Comparison of ENCODE assay signal across 8 mouse cellular contexts in genomic region chr3:9066374-9066773, GRCm38 (mm10).
"Had no signal": no experiment of that assay in that cellular context is flagged by ENCODE, and none has a peak within 500 bp of the region (broad histone marks: within the 10 kb centered on the region; RNA-seq: fewer than 3 reads in every experiment).

No protein-coding gene starts in this region.

- H3K27ac ChIP-seq: lung, embryonic 15.5 days; macrophage; midbrain, embryonic 15.5 days; neural tube, embryonic 12.5 days; stomach, embryonic 15.5 days; stomach, postnatal 0 days had no signal

- H3K4me2 ChIP-seq: lung, embryonic 15.5 days; midbrain, embryonic 11.5 days; midbrain, embryonic 15.5 days; neural tube, embryonic 12.5 days; stomach, embryonic 15.5 days had no signal

- H3K9me3 ChIP-seq: lung, embryonic 15.5 days; megakaryocyte, embryonic 14.5 days; midbrain, embryonic 15.5 days; neural tube, embryonic 12.5 days; stomach, embryonic 15.5 days had no signal

- H3K27me3 ChIP-seq: lung, embryonic 15.5 days; midbrain, embryonic 15.5 days; neural tube, embryonic 12.5 days; stomach, embryonic 15.5 days had no signal

- H3K4me1 ChIP-seq: lung, embryonic 15.5 days; midbrain, embryonic 15.5 days; neural tube, embryonic 12.5 days; stomach, embryonic 15.5 days had no signal

- H3K36me3 ChIP-seq: lung, embryonic 15.5 days; midbrain, embryonic 15.5 days; neural tube, embryonic 12.5 days; stomach, embryonic 15.5 days had no signal

- H3K4me3 ChIP-seq: lung, embryonic 15.5 days; megakaryocyte, embryonic 14.5 days; midbrain, embryonic 15.5 days; neural tube, embryonic 12.5 days; stomach, embryonic 15.5 days had no signal

- H3K9ac ChIP-seq: lung, embryonic 15.5 days; midbrain, embryonic 15.5 days; neural tube, embryonic 12.5 days; stomach, embryonic 15.5 days had no signal
